Mouse (Mus musculus) brown adipose tissue, adult 24 weeks (tissue): ENCODE measurements around the gene Ctso. TPM values are rescaled to one million over a fixed set of nuclear protein-coding genes. Genes with fewer than 3 reads are reported as not detected.

ENCODE experiments used
- H3K27ac ChIP-seq: fragments of 200-500 bp; replicated peaks from 2 replicates; pipeline ENCODE4 v1.5.1; 2012; ENCODE audit warnings: low read depth, mild to moderate bottlenecking, low read length
- H3K4me1 ChIP-seq: fragments of 200-500 bp; 2 replicates; pipeline ENCODE4 v1.6.1; 2012; ENCODE audit warnings: low read length, mixed read lengths; ENCODE audit not compliant: control insufficient read depth, insufficient read depth, insufficient read length
- H3K4me3 ChIP-seq: fragments of 200-500 bp; 2 replicates; pipeline ENCODE4 v1.5.1; 2012; ENCODE audit warnings: low read depth, mild to moderate bottlenecking, low read length, moderate library complexity; ENCODE audit not compliant: insufficient read depth
- polyA plus RNA-seq: library from polyadenylated mRNA; stranded (reverse); fragments of >200 nt; gene quantifications from 2 replicates; pipeline ENCODE4 v1.2.4, GENCODE M21; 2012; ENCODE audit not compliant: missing spikeins, insufficient read depth, insufficient read length

Gene Ctso
- polyA plus RNA-seq, 1 experiment: 13.0 TPM

DNA sequence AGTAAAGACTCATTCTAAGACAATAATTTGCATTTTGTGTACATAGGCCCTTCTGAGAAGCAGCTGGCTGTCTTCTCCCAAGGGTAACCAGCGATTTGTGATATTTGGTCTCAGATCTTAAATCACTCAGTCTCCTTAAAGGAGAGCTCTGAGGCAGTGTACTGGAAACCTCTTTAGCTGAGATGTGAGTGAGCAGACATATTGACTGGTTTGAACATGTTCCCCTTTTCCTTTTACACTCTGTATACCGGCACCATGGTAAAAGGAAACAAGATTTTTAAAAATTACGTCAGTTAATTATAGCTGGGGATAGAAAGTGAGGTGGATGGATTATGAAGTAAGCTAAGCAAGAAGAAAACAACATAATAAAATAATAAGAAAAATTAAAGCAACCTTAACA lies 706 bp upstream of the Ctso start:
- Histone ChIP-seq H3K4me3 (no peak overlapping the region), H3K27ac (no peak overlapping the region), H3K4me1 (no peaks in the 10 kb centered on the region)

DNA sequence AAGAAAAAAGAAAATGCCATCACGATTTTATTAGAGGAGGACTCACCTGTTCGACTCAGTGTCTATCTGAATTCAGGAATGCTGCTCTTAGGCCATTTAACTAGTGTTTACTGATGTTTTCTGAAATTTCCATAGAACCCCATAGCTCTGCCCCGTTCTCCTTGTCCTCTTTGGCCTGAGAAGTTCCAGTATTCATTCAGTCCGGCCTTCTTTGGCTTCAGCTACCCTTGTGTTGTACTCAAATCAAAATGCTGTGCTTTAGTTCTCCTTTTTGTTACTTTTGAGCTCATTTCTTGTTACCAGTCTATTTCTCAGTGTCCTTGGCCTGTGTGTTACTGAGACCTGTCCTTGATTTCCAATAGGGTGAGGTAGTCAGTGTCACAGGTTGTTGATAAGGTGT lies 947 bp downstream of the Ctso start:
- Histone ChIP-seq H3K27ac (no peak overlapping the region), H3K4me1 (no peaks in the 10 kb centered on the region), H3K4me3 (no peak overlapping the region)

DNA sequence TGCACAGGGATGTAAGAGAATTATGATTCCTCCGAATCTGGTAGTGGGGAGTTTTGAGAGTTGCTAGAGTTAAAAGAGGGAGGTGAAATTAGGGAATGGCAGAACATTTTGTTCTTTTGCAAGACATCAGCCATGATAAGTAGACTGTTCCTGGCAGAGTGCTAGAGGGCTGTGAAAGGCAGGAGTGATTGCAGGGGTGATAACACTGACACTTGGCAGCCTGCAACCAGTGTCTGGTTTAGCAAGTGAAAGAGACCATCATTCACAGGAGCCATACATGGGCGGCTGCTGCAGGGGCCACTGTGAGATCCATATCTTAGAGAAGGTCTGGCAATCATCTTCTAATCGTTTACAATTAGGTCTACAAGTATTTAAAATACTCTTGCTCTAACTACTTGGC lies 6.5 kb downstream of the Ctso start:
- Histone ChIP-seq H3K4me1 (peaks cover 3% of the 10 kb centered on the region), H3K27ac (no peak overlapping the region), H3K4me3 (no peak overlapping the region)

DNA sequence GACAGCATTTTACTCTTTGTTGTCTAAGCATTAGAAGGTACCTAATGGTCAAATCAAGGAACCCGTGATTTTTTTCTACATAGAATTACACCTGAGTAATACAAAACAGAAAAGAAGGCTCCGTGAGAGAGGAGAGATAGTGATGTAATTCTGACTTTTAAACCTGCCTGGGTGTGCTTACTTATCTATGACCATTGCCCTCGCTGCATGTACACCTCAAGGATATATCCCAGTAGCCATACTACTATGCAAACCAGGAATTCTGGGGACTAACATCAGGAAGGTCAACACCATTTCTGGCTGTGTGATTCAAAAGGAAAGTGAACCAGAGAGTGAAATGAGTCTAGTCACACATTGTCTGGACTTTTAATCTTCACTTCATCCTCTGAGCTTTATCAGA lies 9.9 kb downstream of the Ctso start:
- Histone ChIP-seq H3K27ac (no peak overlapping the region), H3K4me1 (peaks cover 3% of the 10 kb centered on the region), H3K4me3 (no peak overlapping the region)

DNA sequence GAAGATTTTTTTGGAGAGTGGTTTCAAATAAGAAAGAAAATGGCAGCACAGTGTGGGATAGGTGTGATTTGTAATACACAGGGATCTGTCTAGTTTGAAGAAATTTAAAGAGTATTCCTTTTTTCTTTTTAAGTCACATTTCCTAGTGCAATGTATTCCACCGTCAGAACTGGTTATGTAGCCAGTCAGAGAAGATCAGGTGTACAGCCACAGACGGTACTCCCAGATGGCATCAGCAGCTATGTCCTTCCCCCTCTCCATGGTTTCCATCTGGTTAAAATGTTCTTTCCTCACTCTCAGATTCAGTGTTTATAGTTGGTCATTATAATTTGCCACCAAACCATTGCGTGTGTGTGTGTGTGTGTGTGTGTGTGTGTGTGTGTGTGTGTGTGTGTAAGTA lies 10.7 kb downstream of the Ctso start:
- Histone ChIP-seq H3K4me3 (no peak overlapping the region), H3K27ac (no peak overlapping the region), H3K4me1 (peaks cover 3% of the 10 kb centered on the region)

DNA sequence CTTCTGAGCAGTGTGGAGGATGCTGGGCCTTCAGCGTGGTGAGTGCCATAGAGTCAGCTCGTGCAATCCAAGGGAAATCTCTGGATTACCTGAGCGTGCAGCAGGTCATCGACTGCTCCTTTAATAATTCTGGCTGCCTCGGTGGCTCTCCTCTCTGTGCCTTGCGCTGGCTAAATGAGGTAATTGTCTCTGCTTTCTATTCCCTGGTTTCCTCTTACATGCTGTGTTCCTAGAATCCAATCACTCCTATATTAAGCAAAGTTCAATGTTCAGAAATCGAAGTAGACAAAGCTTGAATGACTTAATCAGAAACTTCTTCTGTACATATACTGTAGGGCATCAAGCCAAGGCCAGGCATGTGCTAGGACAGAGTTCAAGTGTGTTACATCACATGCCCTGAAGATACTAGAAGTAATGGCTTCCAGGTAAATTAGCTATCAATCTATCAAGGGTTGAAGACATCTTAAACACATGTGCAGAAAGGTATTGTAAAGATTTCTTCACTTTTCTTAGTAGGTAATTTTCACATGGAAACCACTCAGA lies 12.5 kb downstream of the Ctso start:
- Histone ChIP-seq H3K4me3 (no peak overlapping the region), H3K4me1 (no peaks in the 10 kb centered on the region; the same call in 1 of the 2 replicates), H3K27ac (no peak overlapping the region)

DNA sequence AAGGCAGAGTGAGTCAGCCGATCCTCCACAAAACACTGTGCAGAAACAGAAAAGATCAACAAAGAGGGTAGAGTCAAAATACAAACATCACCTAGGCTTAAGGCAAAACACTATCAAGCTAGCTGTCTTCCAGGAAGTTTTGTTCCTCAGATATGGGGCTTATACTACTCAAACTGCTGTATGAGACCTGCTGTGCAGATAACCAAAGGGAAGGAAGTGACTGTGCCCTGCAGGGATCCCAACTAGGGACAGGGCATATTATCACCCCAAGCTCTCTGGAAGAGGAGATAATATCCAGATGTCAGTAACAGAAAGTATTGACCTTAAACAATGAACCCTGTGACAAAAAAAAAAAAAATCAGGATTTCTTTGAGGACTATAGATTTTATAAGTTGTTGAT lies 16.6 kb downstream of the Ctso start:
- Histone ChIP-seq H3K27ac (no peak overlapping the region), H3K4me3 (no peak overlapping the region), H3K4me1 (no peaks in the 10 kb centered on the region)

DNA sequence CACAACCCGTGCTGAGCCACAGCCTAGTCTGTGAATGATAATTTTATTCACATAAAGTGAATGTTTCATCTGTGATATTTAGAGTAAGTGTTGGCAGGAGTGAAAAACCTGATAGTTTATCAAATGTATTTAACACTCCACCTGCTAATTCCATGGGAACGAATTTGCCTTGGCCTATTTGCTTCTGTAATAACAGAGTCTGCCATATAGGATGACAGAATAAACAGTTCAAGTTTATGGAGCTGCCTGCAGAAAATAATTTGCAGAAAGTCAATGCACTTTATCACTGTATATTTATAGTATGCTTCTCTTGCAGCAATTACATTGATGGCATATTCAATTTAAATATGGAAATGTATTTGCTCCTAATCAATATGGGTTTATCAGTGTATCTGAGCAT lies 19.4 kb downstream of the Ctso start:
- no peaks in the 10 kb centered on the region for H3K4me1 ChIP-seq
- no peak overlapping the region for H3K27ac ChIP-seq
- H3K4me3 ChIP-seq: no peak overlapping the region

DNA sequence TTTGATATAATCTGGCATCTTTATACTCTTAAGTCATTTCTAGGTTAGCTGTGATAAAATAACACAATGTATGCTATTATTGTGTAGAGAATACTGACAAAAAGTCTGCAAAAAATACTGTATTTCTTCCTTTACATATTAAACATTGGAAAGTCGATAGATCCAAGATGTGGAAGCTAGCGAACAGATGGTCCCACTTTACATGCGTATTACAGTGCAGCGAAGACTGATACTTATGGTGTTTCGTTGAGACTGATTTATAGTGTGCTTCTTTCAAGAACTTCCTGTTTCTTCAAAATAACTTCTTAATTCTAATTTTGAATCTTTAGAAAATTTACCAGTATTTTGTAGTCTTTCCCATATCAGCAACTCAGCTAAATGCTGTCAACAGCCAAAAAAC lies 25.1 kb downstream of the Ctso start:
- no peaks in the 10 kb centered on the region for H3K4me1 ChIP-seq
- H3K4me3 ChIP-seq: no peak overlapping the region
- no peak overlapping the region for H3K27ac ChIP-seq

DNA sequence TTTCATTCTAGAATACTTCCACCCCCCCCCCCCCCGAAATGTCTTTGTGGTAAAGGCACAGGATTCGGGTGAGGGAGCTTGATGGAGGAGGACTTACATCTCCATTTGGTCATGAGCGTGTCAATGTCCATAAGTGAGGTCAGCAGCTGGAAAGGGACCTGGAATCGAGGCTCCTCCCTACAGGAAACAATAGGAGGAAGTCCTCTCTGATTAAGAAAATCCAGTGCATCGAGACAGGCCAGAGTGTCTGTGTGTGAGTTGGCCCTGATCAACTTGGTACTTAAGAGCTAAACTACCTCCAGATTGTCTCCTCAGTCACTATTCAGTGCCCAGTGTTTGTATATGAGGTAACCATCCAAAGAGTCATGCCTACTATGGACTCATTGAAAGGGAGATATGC lies 28.9 kb downstream of the Ctso start:
- no peak overlapping the region for H3K4me3 ChIP-seq
- H3K4me1 ChIP-seq: no peaks in the 10 kb centered on the region
- no peak overlapping the region for H3K27ac ChIP-seq

DNA sequence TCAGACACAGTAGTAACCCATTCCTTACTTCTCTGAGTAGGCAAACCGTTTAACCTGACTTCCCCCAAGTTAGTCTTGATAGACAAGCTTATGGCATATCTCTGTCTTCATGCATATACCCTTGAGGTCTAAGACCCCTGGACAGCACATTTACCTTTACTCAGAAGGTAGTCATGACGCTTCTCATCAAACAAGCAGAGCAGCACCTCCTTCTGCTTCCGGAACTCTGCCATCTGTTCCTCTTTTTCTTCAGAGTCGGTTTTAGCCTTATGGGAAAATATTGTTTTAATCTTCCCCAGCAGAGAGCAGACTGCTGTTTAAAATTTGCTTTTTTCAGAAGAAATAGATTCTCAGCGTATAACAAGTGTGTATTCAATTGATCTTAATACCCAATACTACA lies 31.4 kb downstream of the Ctso start:
- H3K4me1 ChIP-seq: no peaks in the 10 kb centered on the region
- no peak overlapping the region for H3K27ac ChIP-seq
- no peak overlapping the region for H3K4me3 ChIP-seq

DNA sequence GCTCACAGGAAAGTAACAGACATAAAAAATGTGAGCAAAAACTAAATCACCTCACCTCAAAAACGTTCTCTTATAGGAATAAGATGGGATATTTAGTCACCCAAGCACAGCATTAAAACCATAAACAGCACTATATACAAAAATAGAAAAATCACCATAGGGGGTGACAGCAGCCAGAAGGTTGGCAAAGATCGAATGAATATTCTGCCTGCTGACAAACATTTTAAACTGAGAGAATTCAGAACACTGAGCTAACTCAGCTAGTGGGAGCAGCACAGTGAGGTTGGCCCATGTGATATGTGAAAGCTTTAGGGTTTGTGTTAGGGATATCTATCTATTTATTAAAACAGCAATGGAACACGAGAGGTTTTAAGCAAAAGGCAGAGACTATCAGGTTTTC lies 32.2 kb downstream of the Ctso start:
- Histone ChIP-seq H3K27ac (no peak overlapping the region), H3K4me1 (no peaks in the 10 kb centered on the region), H3K4me3 (no peak overlapping the region)

DNA sequence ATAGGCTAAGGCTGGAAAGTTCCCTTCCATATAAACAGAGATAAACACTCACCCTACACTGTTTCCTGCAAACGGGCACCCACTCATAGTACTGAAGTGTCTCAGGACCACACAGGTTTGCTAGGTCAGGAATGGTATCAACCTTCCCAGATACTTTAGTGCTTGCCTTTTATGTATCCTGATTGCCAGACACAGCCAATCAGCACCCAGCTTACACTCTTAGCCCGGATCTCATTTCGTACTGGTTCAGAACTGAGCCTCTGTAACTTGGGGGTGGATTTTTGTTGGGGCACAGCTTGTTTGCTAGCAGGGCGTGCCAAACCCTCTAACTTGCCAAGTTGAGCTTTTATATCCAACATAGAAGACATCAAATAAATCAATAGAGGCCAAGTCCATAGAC lies 43.2 kb downstream of the Ctso start:
- Histone ChIP-seq H3K27ac (no peak overlapping the region), H3K4me3 (no peak overlapping the region), H3K4me1 (no peaks in the 10 kb centered on the region)

DNA sequence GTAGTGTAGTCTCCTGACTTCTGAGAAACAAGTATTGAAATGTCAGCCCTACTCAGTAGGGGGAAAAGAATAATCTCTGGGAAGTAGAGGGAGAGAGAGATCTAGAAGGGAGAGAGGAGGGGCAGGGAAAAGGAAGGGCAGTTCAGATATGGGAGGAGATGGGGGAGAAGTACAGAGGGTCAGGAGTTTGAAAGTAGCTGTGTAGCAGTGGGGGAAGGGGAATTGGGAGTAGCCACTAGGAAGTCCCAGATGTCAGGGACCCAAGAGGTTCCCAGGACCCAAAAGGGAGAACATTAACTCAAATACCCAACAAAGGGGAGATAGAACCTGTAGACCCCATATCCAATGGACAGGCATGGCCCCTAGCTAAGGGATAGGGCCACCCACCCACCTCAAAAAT lies 43.7 kb downstream of the Ctso start, which contains the start of gene Tdo2:
Tdo2 (minus strand) TSS at position 101 of the 400 bp plus-strand sequence.
- Histone ChIP-seq H3K27ac (no peak within 1 kb of the TSS), H3K4me3 (no peak within 1 kb of the TSS), H3K4me1 (no peaks in the 10 kb centered on the region)

DNA sequence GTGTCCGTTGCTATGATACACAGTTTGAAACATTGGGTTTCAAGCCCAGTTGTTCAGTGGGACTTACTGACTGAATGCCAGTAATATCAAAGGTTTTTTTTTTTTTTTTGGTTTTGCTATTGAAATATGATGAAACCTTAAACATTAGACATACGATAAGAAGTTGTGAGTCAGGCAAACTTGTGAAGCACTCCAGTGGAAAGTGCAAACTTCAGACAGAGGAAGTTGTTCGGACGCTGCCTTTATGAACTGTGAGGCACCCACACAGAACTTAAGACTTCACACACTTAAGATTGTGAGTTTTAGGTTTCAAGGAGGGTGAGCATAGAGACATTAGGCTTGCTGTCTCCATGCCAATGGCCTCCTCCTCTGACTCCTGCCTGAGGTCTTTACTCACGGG lies 49.2 kb downstream of the Ctso start:
- Histone ChIP-seq H3K4me3 (no peak overlapping the region), H3K27ac (no peak overlapping the region), H3K4me1 (no peaks in the 10 kb centered on the region)

DNA sequence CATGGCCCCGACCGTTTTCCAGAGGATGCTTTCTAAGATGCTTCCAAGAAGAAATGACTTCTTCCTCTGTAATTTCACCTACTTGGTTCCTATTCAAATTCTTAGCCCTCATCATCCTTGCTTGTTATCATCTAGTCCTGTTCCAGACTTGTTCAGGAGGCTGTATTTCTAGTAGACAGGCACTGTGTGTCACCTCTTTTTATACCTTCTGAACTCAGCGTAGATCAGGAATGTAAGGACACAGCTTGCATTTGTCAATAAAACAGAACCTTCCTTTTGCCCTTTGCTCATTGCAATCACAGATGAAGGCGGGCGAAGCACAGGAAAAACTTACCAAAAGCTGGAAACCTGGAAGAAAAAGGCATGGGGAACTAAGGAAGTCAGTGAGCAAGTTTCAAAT lies 49.6 kb downstream of the Ctso start, which contains the start of gene Asic5:
Asic5 (plus strand) TSS at position 301 of the 400 bp plus-strand sequence.
- Histone ChIP-seq H3K4me3 (no peak within 1 kb of the TSS), H3K4me1 (no peaks in the 10 kb centered on the region), H3K27ac (no peak within 1 kb of the TSS; the same call in 1 of the 2 replicates)
